Mouse (Mus musculus): ENCODE measurements at regions not wholly inside any gene's neighbourhood (a gene's known extent, or its start where the extent isn't known, plus 50 kb on each side); places are given as distances from the start of the nearest gene placed in this dataset.

DNA sequence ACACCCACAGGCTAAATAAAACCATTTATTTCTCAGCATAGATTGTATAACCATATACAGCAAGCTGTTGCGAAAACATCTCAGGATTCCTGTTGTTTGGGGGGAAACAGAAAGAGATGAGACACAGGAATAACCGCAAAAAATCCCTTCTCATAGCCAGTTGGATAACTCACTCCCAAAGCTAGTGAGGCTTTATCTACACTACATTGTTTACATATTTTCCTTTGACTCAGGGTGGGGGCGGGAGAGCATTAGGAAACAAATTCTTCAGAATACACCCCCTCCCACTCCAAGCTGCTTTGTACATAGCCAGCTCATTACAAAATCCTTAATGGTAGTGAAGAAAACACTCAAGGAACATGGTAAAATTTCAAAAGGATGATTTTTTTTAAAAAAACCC, 170.1 kb upstream of the Adamts9 start:
- DNase-seq, result no peak

GRCm38 (mm10) chr6:93094730-93095360, 151.6 kb upstream of the Adamts9 start:
- DNase-seq, result no peak

- DNase-seq, result no peak
Measured at GRCm38 (mm10) chr6:93093770-93094169, 150.5 kb upstream of the Adamts9 start.

GRCm38 (mm10) chr6:93087329-93087728, 144.0 kb upstream of the Adamts9 start:
- no peak for DNase-seq

GRCm38 (mm10) chr6:93084286-93084685, 141.0 kb upstream of the Adamts9 start:
- no peak for DNase-seq

DNA sequence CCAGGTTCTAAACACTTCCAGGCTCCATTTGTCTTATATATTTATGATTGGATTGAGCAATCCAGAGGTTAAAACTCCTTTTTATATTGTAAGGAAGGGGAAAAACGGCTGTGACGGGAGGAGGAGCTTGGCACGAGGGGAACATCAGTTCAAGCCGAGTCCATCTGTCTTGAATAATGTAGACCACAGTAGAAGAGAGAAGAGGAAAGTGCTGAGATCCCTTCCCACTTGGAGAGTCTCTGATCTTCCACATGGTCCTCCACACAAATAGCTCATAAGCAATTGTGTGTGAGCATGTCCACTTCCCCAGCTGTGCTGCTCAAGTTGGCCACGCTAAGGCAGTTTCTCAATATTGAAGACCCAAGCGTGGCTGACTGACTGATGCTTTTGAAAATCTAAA, 140.4 kb upstream of the Adamts9 start:
- no peak for DNase-seq

DNA sequence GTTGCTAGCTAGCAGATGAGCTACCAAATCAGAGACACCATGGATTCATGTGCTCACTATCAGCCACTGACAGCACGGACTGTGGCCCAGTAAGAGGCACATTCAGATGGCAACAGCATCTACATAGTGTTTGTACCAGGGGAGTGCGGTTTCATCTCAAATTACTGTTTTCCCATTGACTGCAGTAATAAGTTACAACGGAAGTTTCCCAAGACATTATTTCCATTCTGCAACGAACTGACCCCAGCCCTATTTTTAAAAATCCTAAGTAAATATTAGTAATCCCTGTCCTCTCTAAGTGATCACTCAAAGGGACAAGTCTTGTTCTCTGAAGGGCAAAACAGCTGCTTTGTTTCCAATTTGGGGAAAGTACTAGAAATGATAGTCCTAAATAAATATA, 138.9 kb upstream of the Adamts9 start:
- DNase-seq, result no peak

DNA sequence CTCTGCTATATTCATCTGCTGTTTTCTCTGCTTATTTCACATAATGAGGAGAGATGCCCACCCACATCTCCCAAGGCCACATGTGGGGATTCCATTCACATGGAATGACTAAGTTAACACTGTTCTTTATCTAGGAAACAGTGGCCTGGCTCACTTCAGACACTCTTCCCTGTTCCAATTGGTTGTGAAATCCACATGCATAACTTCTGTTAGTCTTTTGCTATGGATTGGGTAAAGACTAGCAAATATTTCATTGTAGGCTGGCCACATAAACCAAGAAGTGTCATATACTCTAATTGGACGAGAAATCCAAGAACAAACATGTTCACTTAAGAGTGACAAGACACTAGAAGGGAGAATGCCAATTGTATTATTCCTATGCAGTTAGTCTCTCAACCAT, 133.4 kb upstream of the Adamts9 start:
- no peak for DNase-seq

GRCm38 (mm10) chr6:93075867-93076266, 132.6 kb upstream of the Adamts9 start:
- no peak for DNase-seq

GRCm38 (mm10) chr6:93075011-93075410, 131.7 kb upstream of the Adamts9 start:
- DNase-seq, result no peak

DNA sequence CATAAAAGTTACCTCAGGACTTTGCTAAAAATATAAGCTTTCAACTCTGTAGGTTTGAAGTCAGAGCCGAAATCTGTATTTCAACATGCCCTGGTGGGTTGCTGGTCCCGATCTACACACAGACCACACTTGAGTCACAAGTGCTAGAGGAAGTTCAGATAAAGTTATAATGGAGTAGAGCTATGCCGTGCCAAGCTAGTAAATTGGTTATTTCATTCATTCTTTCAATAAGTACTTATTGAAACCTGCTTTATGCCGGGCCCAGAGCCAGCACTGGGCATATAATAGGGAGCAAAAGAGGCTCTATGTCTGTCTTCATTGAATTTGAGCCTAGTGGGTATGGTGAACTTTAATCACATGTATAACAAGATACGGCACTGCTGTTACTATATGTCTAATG, 127.6 kb upstream of the Adamts9 start:
- DNase-seq, result no peak

- DNase-seq, result no peak
Measured at GRCm38 (mm10) chr6:93067808-93068207, 124.5 kb upstream of the Adamts9 start.

DNA sequence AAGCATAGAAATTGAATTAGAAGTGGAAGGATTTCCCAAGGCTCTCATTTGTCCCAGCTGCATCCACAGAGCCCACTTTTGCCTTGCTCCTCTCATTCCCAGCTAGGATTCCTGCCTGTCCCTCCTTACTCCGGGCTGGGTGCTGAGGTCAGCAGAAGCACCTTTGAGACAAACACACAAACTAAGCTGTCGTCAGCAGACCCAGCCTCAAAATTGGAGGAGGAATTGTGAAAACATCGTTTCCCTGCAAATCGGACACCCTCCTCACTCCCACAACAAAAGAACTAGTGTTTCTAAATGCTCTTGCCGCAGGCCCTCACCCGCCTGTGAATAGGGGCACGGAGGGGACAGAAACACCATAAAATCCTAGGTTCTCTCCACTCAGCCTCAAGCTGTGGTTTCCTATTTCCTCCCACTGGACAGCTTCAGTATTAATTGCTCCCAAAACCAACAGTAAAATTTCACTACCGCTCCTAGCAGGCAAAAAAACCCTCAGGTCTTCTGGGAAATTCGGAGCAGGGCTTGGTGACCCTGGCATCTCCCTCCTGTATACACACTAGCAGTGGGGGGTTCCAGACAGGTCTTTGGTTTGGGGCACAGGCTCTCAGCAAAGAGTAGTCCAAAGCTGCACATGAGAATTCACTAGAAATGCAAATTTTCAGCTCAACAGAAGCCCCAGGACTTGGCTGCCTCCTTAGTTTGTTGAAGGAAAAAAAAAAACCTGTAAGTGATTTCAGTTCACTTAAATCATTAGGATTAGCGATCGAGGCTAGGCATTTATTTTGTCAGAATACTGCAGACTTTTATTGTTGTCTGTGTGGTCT, 123.5 kb upstream of the Adamts9 start:
- peak; percentile 72 for DNase-seq

- peak; percentile 39 for DNase-seq
Measured at GRCm38 (mm10) chr6:93065917-93066552, 122.7 kb upstream of the Adamts9 start.

DNA sequence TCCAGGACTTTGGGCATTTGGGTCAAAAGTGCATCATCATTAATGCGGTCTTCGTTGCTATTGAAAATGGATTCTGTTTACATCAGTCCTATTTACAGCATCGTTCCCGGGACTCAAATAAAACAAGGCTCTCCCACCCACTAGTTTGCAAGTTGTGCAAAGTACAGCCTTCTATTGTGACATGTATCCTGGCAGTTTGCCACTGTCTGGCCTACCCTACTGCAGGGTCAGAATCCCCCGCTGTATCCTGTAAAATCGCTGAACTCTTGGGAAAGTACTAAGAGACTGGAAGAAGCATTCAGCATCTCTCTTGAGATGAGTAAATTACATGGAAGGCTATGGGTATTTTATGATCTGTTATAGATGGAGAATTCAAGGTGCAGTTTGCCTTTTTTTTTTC, 122.1 kb upstream of the Adamts9 start:
- DNase-seq, result no peak

GRCm38 (mm10) chr6:93064366-93064765, 121.1 kb upstream of the Adamts9 start:
- no peak for DNase-seq

- no peak for DNase-seq
Measured at GRCm38 (mm10) chr6:93061741-93062140, 118.4 kb upstream of the Adamts9 start.

GRCm38 (mm10) chr6:93045524-93045923, 102.2 kb upstream of the Adamts9 start:
- no peak for DNase-seq

DNA sequence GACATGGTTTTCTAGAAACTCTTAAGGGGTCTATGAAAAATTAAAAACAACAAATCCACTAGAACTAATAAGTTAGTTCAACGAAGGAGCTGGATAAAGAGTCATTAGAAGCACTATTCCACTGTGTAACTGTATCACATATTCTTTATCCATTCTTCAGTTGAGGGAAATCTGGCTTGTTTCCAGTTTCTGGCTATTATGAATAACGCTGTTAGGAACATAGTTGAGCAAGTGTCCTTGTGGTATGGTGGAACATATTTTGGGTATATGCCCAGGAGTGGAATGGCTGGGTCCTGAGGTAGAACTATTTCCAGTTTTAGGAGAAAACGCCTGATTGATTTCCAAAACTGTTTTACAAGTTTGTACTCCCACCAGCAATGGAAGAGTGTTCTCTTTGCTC, 97.7 kb upstream of the Adamts9 start:
- DNase-seq, result no peak

DNA sequence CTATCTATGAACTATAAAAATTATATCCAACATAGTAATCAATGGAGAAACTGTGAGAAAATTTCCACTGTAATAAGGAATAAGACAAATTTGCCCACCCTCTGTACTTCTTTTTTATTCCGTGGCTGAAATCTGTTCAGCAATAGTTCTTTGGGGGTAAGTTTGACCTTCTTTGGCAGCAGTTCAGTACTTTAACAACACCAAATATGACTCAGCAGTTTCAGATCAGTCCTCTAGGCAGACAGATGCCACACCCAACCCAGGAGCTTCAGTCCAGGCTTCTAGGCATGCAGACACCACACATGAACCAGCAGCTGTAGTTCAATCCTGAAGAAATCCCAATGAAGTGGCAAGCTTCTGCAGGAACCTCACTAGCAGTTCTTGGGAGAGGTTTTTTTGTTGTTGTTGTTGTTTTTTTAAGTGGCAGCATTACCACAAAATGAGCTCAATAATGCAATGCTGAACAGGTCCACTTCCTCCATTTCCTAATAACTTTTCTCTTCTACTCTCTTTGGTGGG, 88.6 kb upstream of the Adamts9 start:
- DNase-seq, result no peak

DNA sequence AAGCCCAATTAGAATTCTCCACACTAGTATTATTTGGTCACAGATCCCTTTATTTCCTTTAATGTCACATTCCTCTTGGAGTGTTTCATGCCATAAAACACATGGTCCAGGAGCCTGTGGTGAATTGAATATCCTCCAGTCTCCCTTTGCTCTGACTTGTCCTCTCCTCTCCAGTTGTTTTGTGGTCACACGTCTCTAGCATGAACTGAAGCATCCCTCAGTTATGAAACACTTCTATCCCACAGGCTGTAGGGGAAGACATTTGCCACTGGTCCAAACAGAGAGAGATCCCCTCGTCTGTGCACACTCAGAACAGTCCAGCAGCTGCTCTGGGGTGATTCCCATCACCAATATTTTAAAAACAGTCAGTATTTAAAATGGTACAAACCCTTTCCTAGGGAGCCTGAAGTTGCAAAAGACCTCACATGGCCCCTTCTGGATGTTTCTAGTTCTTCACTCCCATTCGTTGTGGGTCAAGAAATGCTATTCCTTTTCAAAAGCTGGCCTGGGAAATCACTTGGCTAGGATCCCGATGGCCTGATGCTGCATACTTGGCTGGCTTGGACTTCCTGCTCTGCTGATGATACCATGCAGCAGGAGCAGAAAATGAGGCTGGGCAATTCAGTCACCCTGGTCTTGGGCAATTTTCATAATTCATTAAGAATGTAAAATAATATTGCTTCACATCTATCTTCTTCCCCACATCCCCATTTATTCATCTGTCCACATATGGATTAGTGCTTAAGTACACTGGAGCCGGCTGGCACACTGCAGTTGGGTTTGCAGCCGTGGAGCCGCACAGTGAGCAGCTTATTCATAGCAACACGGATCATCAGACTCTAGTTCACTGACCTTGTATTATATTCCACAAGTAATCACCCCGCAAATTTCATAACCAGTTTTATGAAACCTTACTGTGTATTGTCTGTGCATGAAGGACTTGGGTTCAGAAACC, 83.1 kb upstream of the Adamts9 start:
- no peak for DNase-seq

GRCm38 (mm10) chr6:93014534-93014933, 71.2 kb upstream of the Adamts9 start:
- peak; percentile 19 for DNase-seq

GRCm38 (mm10) chr6:93011906-93012305, 68.6 kb upstream of the Adamts9 start:
- DNase-seq, result no peak

Measured in embryo, embryonic 11 days (tissue).